Mouse (Mus musculus) midbrain, embryonic 11.5 days (tissue): Measurements from ENCODE around the gene Abtb2. TPM values are rescaled to one million over a fixed set of nuclear protein-coding genes. Genes with fewer than 3 reads are reported as not detected.
A peak's percentile ranks its signal among the peaks of the same experiment; 100 is the strongest.

ENCODE experiments used
- ATAC-seq: fragments of 200-750 bp; cut with Nextera tagmentation; 2 replicates; pipeline ENCODE4 v1.8.0; 2017; ENCODE audit warnings: moderate TSS enrichment, moderate library complexity; ENCODE audit not compliant: low FRiP score
- DNase-seq: peaks from one replicate; pipeline ENCODE4 v3.0.0; 2015; ENCODE audit warnings: low spot score; ENCODE audit errors: missing footprints
- H3K27ac ChIP-seq: fragments of 300-500 bp; sonication (generic); 2 replicates; pipeline ENCODE4 v1.5.1; 2014; ENCODE audit warnings: low read depth, low read length
- H3K27me3 ChIP-seq: fragments of 300-500 bp; sonication (generic); 2 replicates; pipeline ENCODE4 v1.6.1; 2014; ENCODE audit warnings: mild to moderate bottlenecking, low read length, moderate library complexity, mixed read lengths; ENCODE audit not compliant: control insufficient read depth, insufficient read depth
- H3K36me3 ChIP-seq: fragments of 300-500 bp; sonication (generic); 2 replicates; pipeline ENCODE4 v1.6.1; 2014; ENCODE audit warnings: mild to moderate bottlenecking, low read length, moderate library complexity, mixed read lengths; ENCODE audit not compliant: control insufficient read depth, insufficient read depth
- H3K4me1 ChIP-seq: fragments of 300-500 bp; sonication (generic); 2 replicates; pipeline ENCODE4 v1.6.1; 2014; ENCODE audit warnings: low read length; ENCODE audit not compliant: control insufficient read depth, insufficient read depth
- H3K4me2 ChIP-seq: fragments of 300-500 bp; sonication (generic); 2 replicates; pipeline ENCODE4 v1.6.1; 2014; ENCODE audit warnings: mild to moderate bottlenecking, moderate library complexity
- H3K4me3 ChIP-seq: fragments of 300-500 bp; sonication (generic); 2 replicates; pipeline ENCODE4 v1.5.1; 2014; ENCODE audit warnings: low read depth, low read length
- H3K9ac ChIP-seq: fragments of 300-500 bp; sonication (generic); 2 replicates; pipeline ENCODE4 v1.6.1; 2014; ENCODE audit warnings: low read length
- H3K9me3 ChIP-seq: fragments of 300-500 bp; sonication (generic); 2 replicates; pipeline ENCODE4 v1.6.1; 2016; ENCODE audit warnings: low read length; ENCODE audit not compliant: control insufficient read depth
- WGBS: fragments of 180-500 bp; shearing (Covaris S2); extraction: QIAGEN DNeasy Blood & Tissue Kit; methylation state at CpG from one replicate; pipeline ENCODE4 v1.1.7; 2014; 5-methylcytosine and 5-hydroxymethylcytosine counted together
- polyA plus RNA-seq: library from polyadenylated mRNA; unstranded; fragments of >200 nt; fragmentation: Nextera tagmentation; extraction: Ambion mirVana; gene quantifications from 2 replicates; pipeline ENCODE4 v1.2.1, GENCODE M21; 2014

The Abtb2 gene
- polyA plus RNA-seq, 1 experiment from 2014 or later: 12.1 TPM

DNA sequence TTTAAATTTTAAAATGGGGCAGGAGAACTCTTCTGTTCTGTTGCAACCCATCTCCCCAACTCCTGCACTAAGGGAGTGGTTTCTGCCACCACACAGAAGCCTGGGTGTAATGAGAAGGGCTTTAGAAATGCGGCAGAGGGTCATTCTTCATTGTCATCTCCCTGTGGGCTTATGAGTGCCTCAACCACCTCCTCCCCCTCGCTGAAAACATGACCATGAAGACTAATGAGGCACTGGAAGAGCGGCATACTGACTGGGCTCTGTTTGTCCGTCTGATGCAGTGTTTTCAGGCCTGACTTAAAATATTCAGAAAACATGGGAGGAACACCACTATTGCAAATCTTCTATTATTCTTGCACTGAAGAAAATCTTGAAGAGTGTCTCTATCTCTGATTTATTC is 56.8 kb downstream of the Abtb2 start:
- ATAC-seq (no peak), DNase-seq (no peak)
- H3K9ac ChIP-seq: no peak overlapping the region
- no peak overlapping the region for H3K27ac ChIP-seq
- H3K9me3 ChIP-seq: no peaks in the 10 kb centered on the region
- H3K4me1 ChIP-seq: peaks cover 34% of the 10 kb centered on the region
- H3K4me2 ChIP-seq: no peak overlapping the region
- H3K4me3 ChIP-seq: no peak overlapping the region
- H3K27me3 ChIP-seq: no peaks in the 10 kb centered on the region
- H3K36me3 ChIP-seq: no peaks in the 10 kb centered on the region
- WGBS: 62% methylated on average over 4 of the region's 4 CpGs

DNA sequence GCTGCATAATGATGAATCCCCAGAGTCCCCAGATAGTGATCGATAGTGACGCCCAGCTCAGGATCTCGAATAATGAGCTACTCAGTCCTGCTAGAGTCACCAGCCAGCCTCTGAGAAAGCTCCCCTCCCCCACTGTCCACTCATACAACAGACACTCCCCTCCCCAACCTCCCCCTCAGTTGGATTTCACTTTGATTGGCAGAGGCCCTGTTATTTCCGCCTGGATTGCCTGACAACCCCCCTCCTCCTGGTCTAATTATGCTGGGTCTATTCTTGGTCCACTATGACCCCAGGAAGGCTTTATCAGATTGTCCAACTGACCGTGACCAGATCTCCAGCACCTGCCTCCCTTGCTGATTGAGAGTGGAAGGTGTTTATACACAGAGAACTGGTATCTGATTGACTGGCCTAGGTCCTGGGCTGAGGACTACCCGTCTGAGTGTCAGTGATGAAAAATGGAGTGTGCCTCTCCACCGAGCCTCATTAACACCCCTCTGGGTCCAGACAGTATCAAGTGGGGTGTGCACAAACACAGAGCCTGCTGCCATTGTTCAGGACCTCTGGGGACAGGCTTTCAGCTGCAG is 59.3 kb downstream of the Abtb2 start:
- H3K4me1 ChIP-seq: peaks cover 34% of the 10 kb centered on the region
- no peak overlapping the region for H3K4me3 ChIP-seq
- peak overlapping the region; percentile 33; the same call in 1 of the 2 replicates for H3K9ac ChIP-seq
- 11% methylated on average over 7 of the region's 7 CpGs for WGBS
- peak; percentile 94 for ATAC-seq
- H3K9me3 ChIP-seq: no peaks in the 10 kb centered on the region
- H3K27ac ChIP-seq: peak overlapping the region; percentile 85
- no peaks in the 10 kb centered on the region for H3K36me3 ChIP-seq
- peak; percentile 94 for DNase-seq
- no peaks in the 10 kb centered on the region for H3K27me3 ChIP-seq
- peak overlapping the region; percentile 38 for H3K4me2 ChIP-seq

DNA sequence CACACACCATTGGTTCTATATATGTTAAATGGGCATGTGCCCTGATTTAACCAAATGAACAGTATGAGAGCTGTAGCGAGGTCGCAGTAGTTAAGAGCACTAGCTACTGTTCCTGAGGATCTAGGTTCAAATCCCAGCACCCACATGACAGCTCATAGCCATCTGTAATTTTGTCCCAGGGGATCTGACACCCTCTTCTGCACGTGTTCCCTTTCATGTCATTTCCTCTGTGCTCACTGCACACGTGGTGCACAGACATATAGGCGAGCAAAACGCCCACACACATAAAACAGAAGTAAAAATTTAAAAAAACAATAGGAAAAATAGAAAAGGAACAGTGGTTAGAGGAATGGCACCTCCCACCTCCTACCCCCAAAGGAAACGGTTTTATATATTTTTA is 61.0 kb downstream of the Abtb2 start:
- WGBS: 91% methylated on average over 7 of the region's 7 CpGs
- ATAC-seq (no peak), DNase-seq (no peak)
- H3K9ac ChIP-seq: no peak overlapping the region
- H3K4me3 ChIP-seq: no peak overlapping the region
- H3K27ac ChIP-seq: no peak overlapping the region
- H3K9me3 ChIP-seq: no peaks in the 10 kb centered on the region
- no peak overlapping the region for H3K4me2 ChIP-seq
- no peaks in the 10 kb centered on the region for H3K27me3 ChIP-seq
- peaks cover 38% of the 10 kb centered on the region for H3K4me1 ChIP-seq
- no peaks in the 10 kb centered on the region for H3K36me3 ChIP-seq

DNA sequence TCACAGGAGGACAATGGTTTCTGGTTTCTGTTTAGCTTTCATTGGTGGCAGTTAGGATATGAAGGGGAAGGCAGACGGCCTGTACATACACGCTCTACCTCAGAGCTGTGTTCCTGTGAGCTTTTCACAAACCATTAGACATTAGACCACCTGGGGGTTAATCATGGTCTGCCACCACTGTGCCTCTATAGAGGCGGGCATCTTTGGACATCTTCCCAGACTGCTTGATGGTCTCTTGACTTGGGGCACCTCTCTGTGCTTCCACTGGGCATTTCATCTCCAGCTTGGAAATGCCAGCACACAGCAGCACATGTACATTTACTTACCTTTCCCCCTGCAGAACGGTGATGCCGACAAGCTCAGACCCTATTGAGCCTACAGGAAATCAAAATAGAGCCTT is 63.8 kb downstream of the Abtb2 start:
- Histone ChIP-seq H3K4me2 (no peak overlapping the region), H3K27ac (no peak overlapping the region), H3K4me1 (peaks cover 22% of the 10 kb centered on the region), H3K4me3 (no peak overlapping the region), H3K36me3 (no peaks in the 10 kb centered on the region), H3K9me3 (no peaks in the 10 kb centered on the region), H3K9ac (no peak overlapping the region), H3K27me3 (no peaks in the 10 kb centered on the region)
- 77% methylated on average over 5 of the region's 5 CpGs for WGBS
- ATAC-seq: no peak
- DNase-seq: no peak

DNA sequence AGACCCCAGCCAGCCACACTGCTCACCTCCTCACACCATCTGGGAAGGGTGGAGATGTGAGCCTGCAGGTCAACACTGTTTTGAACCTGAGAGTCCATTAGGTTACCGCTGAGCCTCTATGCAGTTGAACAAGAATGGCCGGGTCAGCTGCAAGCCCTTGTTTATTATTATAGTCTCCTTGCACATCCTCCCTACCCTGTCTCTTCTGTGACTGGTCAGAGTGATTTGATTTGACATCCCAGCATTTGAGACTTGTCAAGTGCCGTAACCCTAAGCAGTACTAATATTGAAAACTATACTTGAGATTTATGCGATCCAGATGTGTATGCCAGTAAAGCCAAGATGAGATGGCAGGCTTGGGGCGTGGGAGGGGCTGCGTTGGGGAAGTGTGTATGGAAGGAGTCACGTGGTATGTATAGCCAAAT is 65.2 kb downstream of the Abtb2 start:
- H3K4me3 ChIP-seq: no peak overlapping the region
- H3K27me3 ChIP-seq: no peaks in the 10 kb centered on the region
- peaks cover 10% of the 10 kb centered on the region for H3K4me1 ChIP-seq
- no peaks in the 10 kb centered on the region for H3K9me3 ChIP-seq
- 68% methylated on average over 7 of the region's 7 CpGs for WGBS
- H3K4me2 ChIP-seq: no peak overlapping the region
- no peak overlapping the region for H3K9ac ChIP-seq
- no peaks in the 10 kb centered on the region for H3K36me3 ChIP-seq
- ATAC-seq (no peak), DNase-seq (no peak)
- H3K27ac ChIP-seq: no peak overlapping the region

DNA sequence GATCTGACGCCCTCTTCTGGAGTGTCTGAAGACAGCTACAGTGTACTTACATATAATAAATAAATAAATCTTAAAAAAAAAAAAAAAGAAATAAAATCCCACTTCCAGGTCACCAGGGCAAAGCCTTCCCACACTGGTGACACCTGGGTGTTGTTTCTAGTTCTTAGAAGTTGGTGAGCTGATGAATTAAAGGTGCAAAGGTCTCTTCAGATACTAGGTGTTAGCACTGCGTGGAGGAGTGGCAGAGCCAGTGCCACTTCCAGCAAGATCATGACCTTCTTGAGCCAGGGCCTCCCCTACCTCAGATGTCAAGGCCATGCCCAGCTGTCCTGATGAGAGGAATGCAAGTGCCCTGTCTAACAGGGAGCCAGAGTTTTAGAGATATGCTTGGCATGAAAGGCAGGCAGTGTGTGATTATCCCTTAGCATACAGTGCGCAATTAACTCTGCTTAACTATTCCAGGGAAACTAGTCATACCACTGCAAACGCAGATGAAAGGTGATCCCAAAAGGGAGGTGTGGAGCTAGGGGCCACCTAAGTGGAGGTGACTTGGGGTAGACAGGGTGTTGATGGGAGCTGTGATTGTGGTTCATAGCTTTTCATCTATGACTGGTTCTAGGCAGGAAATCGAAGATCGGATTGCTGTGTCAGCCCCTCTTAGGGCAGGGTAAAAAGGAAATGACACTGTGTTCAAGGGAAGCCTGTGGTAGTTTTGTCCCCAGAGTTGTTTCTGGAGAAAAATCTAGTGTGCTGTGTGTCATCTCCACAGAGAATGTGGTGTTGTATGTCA is 66.2 kb downstream of the Abtb2 start:
- H3K4me1 ChIP-seq: peaks cover 7% of the 10 kb centered on the region
- H3K27ac ChIP-seq: no peak overlapping the region
- ATAC-seq: no peak
- no peak overlapping the region for H3K4me3 ChIP-seq
- no peaks in the 10 kb centered on the region for H3K36me3 ChIP-seq
- H3K4me2 ChIP-seq: no peak overlapping the region
- no peaks in the 10 kb centered on the region for H3K9me3 ChIP-seq
- 88% methylated on average over 6 of the region's 6 CpGs for WGBS
- no peak overlapping the region for H3K9ac ChIP-seq
- no peak for DNase-seq
- no peaks in the 10 kb centered on the region for H3K27me3 ChIP-seq

DNA sequence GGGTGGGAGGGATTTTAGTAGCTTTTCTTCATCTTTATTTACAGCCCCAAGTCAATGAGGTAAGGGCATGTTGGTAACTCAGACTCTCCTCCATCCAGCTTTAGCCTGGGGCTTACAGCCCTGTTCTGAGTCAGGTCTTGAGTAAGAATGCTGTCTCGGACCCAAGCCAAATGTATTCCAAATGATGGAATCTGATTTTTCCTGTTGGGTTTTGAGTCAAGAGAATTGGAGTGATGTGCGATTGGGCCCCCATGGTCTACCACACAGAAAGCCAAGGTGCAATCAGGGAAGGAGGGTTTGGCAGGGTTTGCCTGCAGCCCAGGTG is 66.8 kb downstream of the Abtb2 start:
- no peak overlapping the region for H3K4me2 ChIP-seq
- H3K27me3 ChIP-seq: no peaks in the 10 kb centered on the region
- H3K4me3 ChIP-seq: no peak overlapping the region
- no peaks in the 10 kb centered on the region for H3K9me3 ChIP-seq
- H3K4me1 ChIP-seq: peaks cover 7% of the 10 kb centered on the region
- 82% methylated on average over 2 of the region's 2 CpGs for WGBS
- no peaks in the 10 kb centered on the region for H3K36me3 ChIP-seq
- H3K27ac ChIP-seq: no peak overlapping the region
- ATAC-seq (no peak), DNase-seq (no peak)
- H3K9ac ChIP-seq: no peak overlapping the region

DNA sequence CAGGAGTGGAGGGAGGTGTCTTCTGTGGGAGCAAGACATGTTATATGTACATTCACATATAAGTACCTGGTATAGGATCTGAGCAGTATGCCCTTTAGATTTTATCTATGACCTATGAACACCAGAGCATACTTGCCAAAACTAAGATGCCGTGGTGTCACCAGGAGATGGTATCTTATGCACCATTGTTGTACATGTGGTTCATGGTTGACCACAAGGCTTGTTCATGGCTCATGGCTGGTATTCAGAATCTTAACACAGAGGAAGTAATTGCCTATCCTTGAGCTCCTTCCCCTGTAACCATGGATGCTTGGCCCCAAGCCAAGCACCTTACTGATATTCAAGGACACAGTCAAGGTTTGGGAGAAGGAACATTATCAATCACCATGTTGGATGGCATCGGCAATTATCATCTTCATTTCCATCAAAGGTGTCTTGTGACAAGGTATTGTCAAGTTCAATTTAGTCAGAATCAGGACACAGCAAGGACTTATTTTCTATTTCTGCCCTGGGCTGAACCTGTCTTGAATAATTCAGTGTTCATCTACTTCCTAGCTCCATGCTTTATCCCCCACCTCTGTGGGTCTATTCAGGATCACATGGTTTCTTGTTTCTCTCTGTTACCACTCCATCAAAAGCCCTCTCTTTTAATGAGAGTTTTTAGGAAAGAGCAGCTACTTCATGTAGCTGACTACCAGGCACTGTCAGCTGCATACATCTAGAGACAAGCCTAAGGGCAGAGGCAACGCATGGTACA is 69.8 kb downstream of the Abtb2 start:
- Histone ChIP-seq H3K4me1 (peaks cover 9% of the 10 kb centered on the region), H3K36me3 (no peaks in the 10 kb centered on the region), H3K4me3 (no peak overlapping the region), H3K9ac (no peak overlapping the region), H3K4me2 (no peak overlapping the region), H3K27me3 (no peaks in the 10 kb centered on the region; the same call in 1 of the 2 replicates), H3K27ac (no peak overlapping the region), H3K9me3 (no peaks in the 10 kb centered on the region)
- 93% methylated on average over 3 of the region's 3 CpGs for WGBS
- no peak for ATAC-seq
- DNase-seq: no peak

DNA sequence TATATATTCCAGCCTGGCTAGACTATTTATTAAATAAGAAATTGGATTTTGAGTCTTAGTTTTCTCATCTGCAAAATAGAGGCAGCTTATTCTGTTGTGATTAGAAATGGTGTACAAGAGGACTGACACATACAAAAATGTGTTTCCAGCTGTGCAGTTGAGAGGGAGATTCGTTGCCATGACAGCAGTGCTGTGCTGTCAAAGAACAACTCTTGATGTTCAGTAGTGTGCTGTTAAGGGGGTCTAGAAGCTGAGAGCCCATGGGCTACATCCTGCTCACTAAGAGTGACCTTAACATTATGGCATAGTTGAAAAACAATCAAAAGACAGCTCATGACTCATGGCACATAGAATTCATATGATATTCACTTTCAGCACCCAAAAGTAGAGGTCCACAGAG is 71.3 kb downstream of the Abtb2 start:
- no peaks in the 10 kb centered on the region for H3K9me3 ChIP-seq
- no peak for DNase-seq
- H3K27ac ChIP-seq: no peak overlapping the region
- WGBS: 53% methylated on average over 1 of the region's 1 CpGs
- no peak overlapping the region for H3K4me2 ChIP-seq
- no peak overlapping the region for H3K9ac ChIP-seq
- ATAC-seq: no peak
- no peaks in the 10 kb centered on the region; the same call in 1 of the 2 replicates for H3K27me3 ChIP-seq
- H3K4me3 ChIP-seq: no peak overlapping the region
- peaks cover 5% of the 10 kb centered on the region; the same call in 1 of the 2 replicates for H3K4me1 ChIP-seq
- H3K36me3 ChIP-seq: no peaks in the 10 kb centered on the region
